Mouse (Mus musculus): ENCODE results near the gene Ints2. TPM values are rescaled to one million over a fixed set of nuclear protein-coding genes. Genes with fewer than 3 reads are reported as not detected.
"Not testable (repeated sequence)": the region's sequence is repeated elsewhere in the genome, so short reads cannot be mapped to it uniquely, and the experiment has no call there.

Gene Ints2
- polyA plus RNA-seq, 1 experiment = 1.4 TPM

- H3K4me3 ChIP-seq (ENCODE audit: low read depth, low read length) = no peak overlapping the region
- 97% methylated on average over 5 of the region's 5 CpGs for WGBS
- peaks cover 3% of the 10 kb centered on the region; the same call in 1 of the 2 replicates for H3K4me1 ChIP-seq (ENCODE audit: control insufficient read depth, insufficient read depth, insufficient read length, low read length)
- TF ChIP-seq POLR2A (IDR thresholded peaks at IDR 0.05; ENCODE audit: low read depth, low read length) (no peak), CTCF (IDR thresholded peaks at IDR 0.05; ENCODE audit: extremely low read depth, insufficient read length, insufficient replicate concordance, low read depth, low read length) (no peak)
- no peak overlapping the region for H3K27ac ChIP-seq (ENCODE audit: insufficient read depth, low read depth, low read length)
- peaks cover 33% of the 10 kb centered on the region for H3K36me3 ChIP-seq (ENCODE audit: control insufficient read depth, insufficient read depth, low read length)
- H3K27me3 ChIP-seq (ENCODE audit: control insufficient read depth, insufficient read depth, low read length) = no peaks in the 10 kb centered on the region
Measured at GRCm38 (mm10) chr11:86205031-86205430, 52.3 kb downstream of the Ints2 start.

GRCm38 (mm10) chr11:86201901-86202675, 55.3 kb downstream of the Ints2 start:
- H3K27me3 ChIP-seq (ENCODE audit: control insufficient read depth, insufficient read depth, low read length) = no peaks in the 10 kb centered on the region
- H3K4me3 ChIP-seq (ENCODE audit: low read depth, low read length) = peak overlapping the region; percentile 98
- WGBS = 7% methylated on average over 16 of the region's 16 CpGs
- TF ChIP-seq CTCF (IDR thresholded peaks at IDR 0.05; ENCODE audit: extremely low read depth, insufficient read length, insufficient replicate concordance, low read depth, low read length) (no peak), POLR2A (IDR thresholded peaks at IDR 0.05; ENCODE audit: low read depth, low read length) (no peak)
- H3K36me3 ChIP-seq (ENCODE audit: control insufficient read depth, insufficient read depth, low read length) = peaks cover 23% of the 10 kb centered on the region
- H3K27ac ChIP-seq (ENCODE audit: insufficient read depth, low read depth, low read length) = peak overlapping the region; percentile 95
- H3K4me1 ChIP-seq (ENCODE audit: control insufficient read depth, insufficient read depth, insufficient read length, low read length) = peaks cover 3% of the 10 kb centered on the region; the same call in 1 of the 2 replicates

- WGBS = under 1% methylated on average over 60 of the region's 60 CpGs
- Histone ChIP-seq H3K27ac (ENCODE audit: insufficient read depth, low read depth, low read length) (peak within 1 kb of the TSS; percentile 97), H3K4me1 (ENCODE audit: control insufficient read depth, insufficient read depth, insufficient read length, low read length) (peaks cover 5% of the 10 kb centered on the region; the same call in 1 of the 2 replicates), H3K27me3 (ENCODE audit: control insufficient read depth, insufficient read depth, low read length) (no peaks in the 10 kb centered on the region), H3K36me3 (ENCODE audit: control insufficient read depth, insufficient read depth, low read length) (peaks cover 17% of the 10 kb centered on the region), H3K4me3 (ENCODE audit: low read depth, low read length) (peak within 1 kb of the TSS; percentile 98)
- no peak for TF ChIP-seq CTCF (IDR thresholded peaks at IDR 0.05; ENCODE audit: extremely low read depth, insufficient read length, insufficient replicate concordance, low read depth, low read length)
- peak; percentile 69 for TF ChIP-seq POLR2A (IDR thresholded peaks at IDR 0.05; ENCODE audit: low read depth, low read length)
Measured at GRCm38 (mm10) chr11:86201037-86201786, 56.2 kb downstream of the Ints2 start, which contains the start of gene Brip1. Brip1 (minus strand) TSS chr11:86201193.

GRCm38 (mm10) chr11:86200460-86201021, 56.8 kb downstream of the Ints2 start:
- peaks cover 11% of the 10 kb centered on the region for H3K36me3 ChIP-seq (ENCODE audit: control insufficient read depth, insufficient read depth, low read length)
- TF ChIP-seq CTCF (IDR thresholded peaks at IDR 0.05; ENCODE audit: extremely low read depth, insufficient read length, insufficient replicate concordance, low read depth, low read length) (no peak), POLR2A (IDR thresholded peaks at IDR 0.05; ENCODE audit: low read depth, low read length) (no peak; the same call in 1 of the 2 replicates)
- H3K4me1 ChIP-seq (ENCODE audit: control insufficient read depth, insufficient read depth, insufficient read length, low read length) = peaks cover 5% of the 10 kb centered on the region; the same call in 1 of the 2 replicates
- under 1% methylated on average over 21 of the region's 21 CpGs for WGBS
- H3K27me3 ChIP-seq (ENCODE audit: control insufficient read depth, insufficient read depth, low read length) = no peaks in the 10 kb centered on the region
- H3K27ac ChIP-seq (ENCODE audit: insufficient read depth, low read depth, low read length) = peak overlapping the region; percentile 97
- peak overlapping the region; percentile 93 for H3K4me3 ChIP-seq (ENCODE audit: low read depth, low read length)

- peaks cover 9% of the 10 kb centered on the region for H3K36me3 ChIP-seq (ENCODE audit: control insufficient read depth, insufficient read depth, low read length)
- H3K27ac ChIP-seq (ENCODE audit: insufficient read depth, low read depth, low read length) = no peak overlapping the region
- TF ChIP-seq CTCF (IDR thresholded peaks at IDR 0.05; ENCODE audit: extremely low read depth, insufficient read length, insufficient replicate concordance, low read depth, low read length) (no peak), POLR2A (IDR thresholded peaks at IDR 0.05; ENCODE audit: low read depth, low read length) (no peak)
- no peaks in the 10 kb centered on the region for H3K27me3 ChIP-seq (ENCODE audit: control insufficient read depth, insufficient read depth, low read length)
- WGBS = 50% methylated on average over 4 of the region's 4 CpGs
- H3K4me3 ChIP-seq (ENCODE audit: low read depth, low read length) = no peak overlapping the region
- peaks cover 5% of the 10 kb centered on the region; the same call in 1 of the 2 replicates for H3K4me1 ChIP-seq (ENCODE audit: control insufficient read depth, insufficient read depth, insufficient read length, low read length)
Measured at GRCm38 (mm10) chr11:86199733-86200132, 57.6 kb downstream of the Ints2 start.

GRCm38 (mm10) chr11:86185224-86185623, 72.2 kb downstream of the Ints2 start:
- not testable (repeated sequence) for H3K36me3 ChIP-seq (ENCODE audit: control insufficient read depth, insufficient read depth, low read length); H3K4me3 ChIP-seq (ENCODE audit: low read depth, low read length); H3K27me3 ChIP-seq (ENCODE audit: control insufficient read depth, insufficient read depth, low read length); H3K4me1 ChIP-seq (ENCODE audit: control insufficient read depth, insufficient read depth, insufficient read length, low read length); H3K27ac ChIP-seq (ENCODE audit: insufficient read depth, low read depth, low read length)
- 78% methylated on average over 7 of the region's 7 CpGs for WGBS

- WGBS = 42% methylated on average over 3 of the region's 3 CpGs
- TF ChIP-seq POLR2A (IDR thresholded peaks at IDR 0.05; ENCODE audit: low read depth, low read length) (no peak), CTCF (IDR thresholded peaks at IDR 0.05; ENCODE audit: extremely low read depth, insufficient read length, insufficient replicate concordance, low read depth, low read length) (no peak)
- Histone ChIP-seq H3K4me3 (ENCODE audit: low read depth, low read length) (no peak overlapping the region), H3K36me3 (ENCODE audit: control insufficient read depth, insufficient read depth, low read length) (no peaks in the 10 kb centered on the region), H3K27ac (ENCODE audit: insufficient read depth, low read depth, low read length) (no peak overlapping the region), H3K27me3 (ENCODE audit: control insufficient read depth, insufficient read depth, low read length) (no peaks in the 10 kb centered on the region), H3K4me1 (ENCODE audit: control insufficient read depth, insufficient read depth, insufficient read length, low read length) (peaks cover 5% of the 10 kb centered on the region; the same call in 1 of the 2 replicates)
Measured at GRCm38 (mm10) chr11:86175833-86176232, 81.5 kb downstream of the Ints2 start.
